Mouse (Mus musculus) embryonic fibroblast, embryonic 13.5 days (primary cell): ENCODE measurements around the gene H3f3a.

Experiments
- CTCF ChIP-seq: IDR thresholded peaks from 2 replicates; pipeline ENCODE4 v1.5.1; 2011; ENCODE audit warnings: mild to moderate bottlenecking, control low read depth, low read length, moderate library complexity, borderline replicate concordance; ENCODE audit not compliant: insufficient read depth
- POLR2A ChIP-seq: IDR thresholded peaks from 2 replicates; pipeline ENCODE4 v1.6.1; 2011; ENCODE audit warnings: low read depth, mild to moderate bottlenecking, control low read depth, low read length, moderate library complexity

- no peak for TF ChIP-seq CTCF
- TF ChIP-seq POLR2A = no peak
These were observed 37.8 kb downstream of the H3f3a start for GRCm38 (mm10) chr1:180775849-180776493.
